Mouse (Mus musculus): ENCODE results near the gene Tex30. TPM values are rescaled to one million over a fixed set of nuclear protein-coding genes. Genes with fewer than 3 reads are reported as not detected.

Tex30 gene
- 1 to 10 TPM; 4.9 to 6.1 TPM for total RNA-seq (2021)
- long read RNA-seq, experiment 1, partial matches to known transcripts = 0 of 1 reads
- long read RNA-seq, experiment 1, other reads (novel, unspliced or antisense) = 0 of 1 reads
- long read RNA-seq, experiment 2, partial matches to known transcripts = 0 of 5 reads
- long read RNA-seq, experiment 2, other reads (novel, unspliced or antisense) = 1 of 5 reads

- DNase-seq = peak; percentile 96
- no peak for TF ChIP-seq CTCF (IDR thresholded peaks at IDR 0.05)
- Histone ChIP-seq H3K27ac (peak within 1 kb of the TSS; percentile 94), H3K4me3 (peak within 1 kb of the TSS; percentile 98)
- intact Hi-C loops (cut with DNase I) = loop anchor here (1.0 to 5.0 kb wide), 2 partner anchors 16 to 45 kb away; partner anchors contain the start of genes Bivm, Ercc5 and Kdelc1
Measured at GRCm38 (mm10) chr1:44102259-44102717, at the start of gene Tex30. Tex30 (minus strand) TSS chr1:44102441.

GRCm38 (mm10) chr1:44148706-44149105 lies 46.5 kb upstream of the Tex30 start:
- no peak for DNase-seq
- TF ChIP-seq CTCF (IDR thresholded peaks at IDR 0.05) = peak; percentile 45; the same call in 1 of the 2 replicates
- Histone ChIP-seq H3K4me3 (peak overlapping the region; percentile 90), H3K27ac (peak overlapping the region; percentile 99)
- intact Hi-C loops (cut with DNase I) = loop anchor here (5.0 kb wide), 1 partner anchor 46 kb away; the partner anchor contains the start of gene Tex30

- intact Hi-C loops (cut with DNase I) = loop anchor here (2.0 to 5.0 kb wide), 2 partner anchors 29 to 45 kb away; partner anchors contain the start of genes Bivm, Kdelc1 and Tex30
- TF ChIP-seq CTCF (IDR thresholded peaks at IDR 0.05) = no peak
- DNase-seq = peak; percentile 88
- H3K4me3 ChIP-seq = peak within 1 kb of the TSS; percentile 90
- peak within 1 kb of the TSS; percentile 99 for H3K27ac ChIP-seq
Measured at GRCm38 (mm10) chr1:44147563-44148381, 45.5 kb upstream of the Tex30 start, which contains the start of gene Ercc5. Ercc5 (plus strand) TSS chr1:44147744.

DNA sequence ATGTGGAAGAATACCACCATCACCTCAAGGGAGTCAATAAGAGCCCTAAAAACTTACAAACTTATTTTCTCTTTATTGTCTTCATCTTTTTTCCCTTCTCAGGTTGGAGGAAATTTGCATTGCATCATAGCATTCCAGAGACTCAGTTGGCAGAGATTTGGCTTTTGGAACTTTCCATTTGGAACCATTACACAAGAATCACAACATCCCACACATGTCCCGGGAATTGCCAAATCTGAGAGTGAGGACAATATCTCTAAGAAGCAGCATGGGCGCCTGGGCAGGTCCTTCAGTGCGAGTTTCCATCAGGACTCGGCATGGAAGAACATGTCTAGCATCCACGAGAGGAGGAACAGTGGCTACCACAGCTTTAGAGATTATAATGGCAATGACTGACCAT lies 40.5 kb upstream of the Tex30 start:
- no peak for DNase-seq
- intact Hi-C loops (cut with DNase I) = no loop called here
- Histone ChIP-seq H3K27ac (no peak overlapping the region), H3K4me3 (no peak overlapping the region)
- TF ChIP-seq CTCF (IDR thresholded peaks at IDR 0.05) = no peak

DNA sequence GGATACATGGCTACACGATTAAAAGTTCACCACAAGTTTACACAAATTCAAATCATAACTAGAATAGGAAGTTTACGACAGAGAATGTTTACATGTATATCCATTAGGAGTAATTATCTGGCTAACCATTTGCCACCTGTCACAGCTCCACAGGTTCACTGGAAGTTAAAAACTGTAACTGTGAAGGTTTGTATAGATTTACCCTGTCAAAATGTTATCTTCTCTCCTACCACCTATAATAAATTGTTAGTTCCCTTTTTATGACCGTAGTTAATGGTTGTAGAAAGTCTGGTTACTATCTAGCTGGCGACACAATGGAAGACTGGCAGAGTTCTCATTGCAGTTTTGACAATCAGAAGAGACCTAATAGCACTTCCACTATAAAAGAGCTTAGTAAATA lies 38.0 kb upstream of the Tex30 start:
- TF ChIP-seq CTCF (IDR thresholded peaks at IDR 0.05) = no peak
- Histone ChIP-seq H3K4me3 (no peak overlapping the region), H3K27ac (no peak overlapping the region)
- intact Hi-C loops (cut with DNase I) = no loop called here
- no peak for DNase-seq

DNA sequence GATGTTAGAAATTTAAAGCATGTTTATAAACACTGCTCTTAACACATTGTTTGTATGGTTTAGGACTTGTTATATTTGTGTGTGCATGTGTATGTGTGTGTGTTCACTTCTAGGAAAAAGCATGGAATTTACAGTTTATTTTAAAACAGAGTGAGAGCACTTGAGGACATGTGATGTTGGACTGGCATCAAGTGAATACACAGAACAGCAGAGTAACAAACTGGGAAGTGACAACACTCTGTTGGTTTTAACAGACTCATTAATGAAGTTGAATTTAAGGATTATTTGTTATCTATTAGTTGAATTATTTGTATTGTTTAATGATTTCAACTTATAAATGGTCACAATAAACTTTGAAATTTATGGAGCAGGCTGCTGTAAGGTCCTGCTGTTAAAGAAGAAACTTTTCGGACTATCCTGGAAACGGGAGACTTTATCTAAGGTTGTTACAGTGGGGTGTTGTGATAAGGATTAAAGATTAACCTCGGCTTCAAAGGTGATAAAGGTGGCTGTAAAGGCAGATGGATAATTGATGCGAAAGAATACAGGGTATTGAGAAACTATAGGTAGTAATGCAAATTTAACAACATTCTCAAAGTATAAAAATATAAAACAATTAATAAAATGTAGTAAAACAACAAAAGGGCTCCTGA lies 27.8 kb upstream of the Tex30 start:
- TF ChIP-seq CTCF (IDR thresholded peaks at IDR 0.05) = no peak
- no peak overlapping the region for H3K27ac ChIP-seq
- H3K4me3 ChIP-seq = no peak overlapping the region
- DNase-seq = no peak
- intact Hi-C loops (cut with DNase I) = no loop called here

- no peak overlapping the region for H3K4me3 ChIP-seq
- no peak overlapping the region for H3K27ac ChIP-seq
- TF ChIP-seq CTCF (IDR thresholded peaks at IDR 0.05) = no peak
- intact Hi-C loops (cut with DNase I) = no loop called here
- DNase-seq = no peak
Measured at GRCm38 (mm10) chr1:44125590-44125989, 23.3 kb upstream of the Tex30 start.

- DNase-seq = no peak
- Histone ChIP-seq H3K27ac (no peak overlapping the region), H3K4me3 (no peak overlapping the region)
- intact Hi-C loops (cut with DNase I) = no loop called here
- no peak for TF ChIP-seq CTCF (IDR thresholded peaks at IDR 0.05)
Measured at GRCm38 (mm10) chr1:44122256-44122655, 20.0 kb upstream of the Tex30 start.

GRCm38 (mm10) chr1:44120074-44120406 lies 17.8 kb upstream of the Tex30 start:
- TF ChIP-seq CTCF (IDR thresholded peaks at IDR 0.05) = no peak
- intact Hi-C loops (cut with DNase I) = no loop called here

DNA sequence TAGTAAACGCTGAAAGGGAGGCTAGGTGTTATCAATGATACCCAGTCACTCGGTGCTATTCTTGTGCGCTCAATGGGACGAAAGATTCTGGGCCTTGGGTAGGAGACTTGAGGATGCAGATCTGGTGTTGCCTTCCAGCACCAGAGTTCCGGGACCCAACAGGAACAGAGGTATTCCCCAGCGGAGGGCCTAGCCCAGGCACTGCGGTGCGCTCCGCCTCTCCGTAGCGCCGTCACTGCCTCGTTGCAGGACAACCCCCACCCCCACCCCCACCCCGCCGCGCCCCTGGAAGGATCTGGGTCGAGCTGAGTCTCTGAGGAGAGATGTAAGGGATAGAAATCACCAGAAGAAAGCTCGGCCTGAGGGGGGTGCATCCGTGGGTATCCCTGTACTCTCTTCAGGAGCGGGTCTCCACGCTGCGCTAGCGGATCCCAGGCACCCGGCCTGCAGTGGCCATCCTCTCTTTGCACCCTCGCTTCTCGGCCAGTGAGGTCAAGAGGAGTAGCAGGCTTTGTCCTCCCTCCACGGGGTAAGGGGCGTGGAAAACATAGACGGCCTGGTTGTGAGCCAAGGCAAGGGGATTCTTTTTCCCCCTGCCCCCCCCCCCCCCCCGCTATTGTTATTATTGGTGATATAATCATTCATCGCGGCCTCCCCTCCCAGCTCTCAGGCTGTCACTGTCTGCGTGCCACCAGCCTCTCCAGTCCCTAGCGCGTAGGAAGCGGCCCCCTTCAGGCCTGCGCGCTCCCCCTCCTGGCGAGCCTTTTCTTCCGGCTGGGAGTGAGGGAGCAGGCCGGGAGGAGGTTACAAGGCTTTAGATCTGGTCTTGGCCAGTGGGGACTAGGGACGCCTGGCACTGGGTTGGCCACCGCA lies 17.2 kb upstream of the Tex30 start:
- peak; percentile 62 for TF ChIP-seq CTCF (IDR thresholded peaks at IDR 0.05)
- intact Hi-C loops (cut with DNase I) = loop anchor here (2.0 kb wide), 1 partner anchor 27 kb away; the partner anchor contains the start of gene Ercc5

More at GRCm38 (mm10) chr1:44120074-44120406, 17.8 kb upstream of the Tex30 start:
- peak overlapping the region; percentile 97 for H3K4me3 ChIP-seq
- no peak for DNase-seq
- H3K27ac ChIP-seq = peak overlapping the region; percentile 95

DNA sequence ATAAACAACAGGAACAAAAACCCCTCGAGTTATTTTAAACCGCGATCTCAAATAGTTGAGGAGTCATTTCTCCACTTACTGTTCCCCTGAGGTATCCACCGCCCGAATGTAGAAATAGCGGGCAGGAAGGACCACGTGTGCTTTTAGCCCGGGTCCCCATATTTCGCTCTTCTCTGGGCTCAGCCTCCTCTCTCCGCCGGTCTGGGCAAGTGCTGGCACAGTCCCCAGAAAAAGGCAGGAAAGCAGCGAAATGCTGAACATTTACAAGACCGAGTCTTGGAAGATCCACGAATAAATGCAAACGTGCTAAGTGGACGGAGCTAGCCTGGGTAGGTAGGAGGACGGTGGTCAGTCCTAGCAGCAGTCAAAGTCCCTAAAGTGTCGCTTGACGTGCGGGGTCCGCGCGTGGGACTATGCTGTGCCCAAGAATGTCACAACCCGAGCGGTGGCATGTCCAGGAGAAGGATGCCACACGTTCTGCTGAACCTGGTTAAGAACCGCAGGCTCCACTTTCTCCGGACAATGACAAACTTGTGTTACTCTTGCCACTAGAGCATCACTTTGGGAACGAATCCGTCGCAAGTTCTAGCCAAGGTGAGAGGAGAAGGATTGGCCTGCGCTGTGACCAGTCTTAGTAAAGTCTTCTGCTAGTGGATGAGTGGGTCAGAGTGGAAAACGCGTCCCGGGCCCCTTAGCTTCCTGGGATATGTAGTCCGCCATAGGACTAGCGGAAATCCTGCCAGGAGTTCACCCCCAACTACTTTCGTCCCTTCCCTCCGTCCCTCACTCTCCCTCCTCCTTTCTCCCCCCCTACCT lies 16.2 kb upstream of the Tex30 start, which contains the start of the genes Kdelc1 and Bivm:
Kdelc1 (minus strand) TSS at position 570 of the 816 bp plus-strand sequence.
Bivm (plus strand) TSS at position 719 of the 816 bp plus-strand sequence.
- peak; percentile 92 for DNase-seq
- intact Hi-C loops (cut with DNase I) = loop anchor here (1.0 to 2.0 kb wide), 2 partner anchors 16 to 28 kb away; partner anchors contain the start of genes Ercc5 and Tex30
- Histone ChIP-seq H3K27ac (peak within 1 kb of the TSS; percentile 95), H3K4me3 (peak within 1 kb of the TSS; percentile 97)
- no peak for TF ChIP-seq CTCF (IDR thresholded peaks at IDR 0.05)

More for the DNA sequence above, 17.2 kb upstream of the Tex30 start:
- Histone ChIP-seq H3K27ac (peak overlapping the region; percentile 95), H3K4me3 (peak overlapping the region; percentile 97)
- peak; percentile 89 for DNase-seq
